Mouse (Mus musculus): ENCODE measurements at regions not wholly inside any gene's neighbourhood (a gene's known extent, or its start where the extent isn't known, plus 50 kb on each side); places are given as distances from the start of the nearest gene placed in this dataset.

GRCm38 (mm10) chr13:59229111-59229541 lies 355.9 kb downstream of the Agtpbp1 start:
- no peak for DNase-seq (ENCODE audit: low spot score in 2 of 2)

GRCm38 (mm10) chr13:59228059-59228830 lies 356.8 kb downstream of the Agtpbp1 start:
- no peak for DNase-seq (ENCODE audit: low spot score in 2 of 2)

DNA sequence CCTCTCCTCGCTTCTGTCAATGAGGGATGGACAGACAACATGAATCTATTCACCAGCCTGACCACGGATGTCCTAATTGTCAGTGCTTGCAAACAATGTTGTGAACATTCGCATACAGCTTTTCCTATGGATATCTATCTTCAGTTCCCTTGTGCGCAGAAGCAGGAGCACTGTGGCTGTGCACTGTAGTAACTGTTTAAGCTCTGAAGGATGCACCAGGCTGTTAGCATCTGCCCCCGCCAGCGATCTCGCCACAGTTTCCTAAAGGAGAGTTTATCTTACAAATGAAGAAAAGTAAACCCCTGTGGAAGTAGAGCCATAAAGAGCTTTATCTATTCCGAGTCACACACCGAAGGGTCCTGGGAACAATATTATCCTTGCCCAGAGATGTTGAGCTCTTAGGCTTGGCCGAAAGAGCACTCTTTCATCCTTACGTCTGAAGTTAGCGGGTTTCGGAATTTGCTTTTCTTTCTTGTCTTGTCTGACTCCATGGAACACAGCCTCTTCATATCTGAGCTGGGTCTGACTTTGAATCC lies 357.4 kb downstream of the Agtpbp1 start:
- DNase-seq (ENCODE audit: low spot score in 2 of 2) = no peak

DNA sequence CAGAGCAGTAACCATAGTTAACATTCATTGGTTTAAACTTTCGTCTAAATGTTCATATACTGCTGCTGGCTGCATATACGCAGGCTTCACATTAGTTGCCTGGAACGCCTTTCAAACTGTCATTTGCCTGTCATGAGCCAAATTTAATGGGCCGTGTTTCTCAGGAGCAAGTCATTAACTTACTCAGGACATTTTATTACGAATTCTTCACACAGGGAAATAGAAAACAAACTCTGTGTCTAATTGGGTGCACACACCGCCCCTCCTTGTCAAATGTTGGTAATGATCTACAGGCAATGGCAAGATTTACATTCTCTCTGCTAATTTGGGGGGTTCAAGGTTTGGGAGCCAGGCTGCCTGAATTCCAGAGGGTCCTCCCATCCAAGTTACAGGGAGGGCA lies 364.4 kb downstream of the Agtpbp1 start:
- DNase-seq (ENCODE audit: low spot score in 2 of 2) = no peak

GRCm38 (mm10) chr13:59220156-59220555 lies 364.9 kb downstream of the Agtpbp1 start:
- no peak for DNase-seq (ENCODE audit: low spot score in 2 of 2)

GRCm38 (mm10) chr13:59216686-59217298 lies 368.2 kb downstream of the Agtpbp1 start:
- no peak for DNase-seq (ENCODE audit: low spot score in 2 of 2)

DNA sequence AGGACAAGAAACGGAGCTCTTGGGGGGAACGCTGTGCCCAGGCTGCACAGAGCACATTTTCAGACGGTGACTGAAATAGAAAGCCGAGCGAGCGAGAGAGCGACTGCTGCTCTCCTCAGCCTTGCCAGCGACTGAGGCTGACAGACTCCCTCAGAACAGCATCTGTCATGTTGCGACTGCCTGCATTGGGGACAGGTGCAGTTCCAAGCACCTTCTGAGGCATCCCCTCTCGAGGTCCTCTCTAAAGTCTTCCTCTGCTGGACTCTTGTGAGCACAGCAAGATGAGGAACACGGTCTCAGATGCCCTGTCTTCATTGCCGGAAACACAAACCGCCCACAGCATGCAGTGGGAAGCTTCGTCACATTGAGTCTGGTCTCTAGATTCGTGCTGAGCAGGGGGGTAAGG lies 372.7 kb downstream of the Agtpbp1 start:
- peak; percentile 39 to 53 for DNase-seq (ENCODE audit: low spot score in 2 of 2)

DNA sequence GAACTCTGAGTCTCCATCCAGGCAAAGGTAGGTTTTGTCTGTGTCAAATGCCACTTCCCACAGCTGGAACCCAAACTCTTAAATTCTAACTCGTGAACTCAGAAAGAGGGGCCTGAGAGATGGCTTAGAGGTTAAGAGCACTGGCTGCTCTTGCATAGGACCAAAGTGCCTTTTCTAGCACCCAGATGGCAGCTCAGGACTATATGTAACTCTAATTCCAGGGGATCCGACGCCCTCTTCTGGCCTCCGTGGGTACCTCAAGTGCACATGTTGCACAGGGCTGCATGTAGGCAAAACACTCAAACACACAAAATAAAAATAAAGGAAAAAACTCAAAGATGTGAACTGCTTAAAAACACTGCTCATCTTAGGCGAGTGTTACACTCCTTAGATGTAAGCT lies 374.2 kb downstream of the Agtpbp1 start:
- DNase-seq (ENCODE audit: low spot score in 2 of 2) = no peak

DNA sequence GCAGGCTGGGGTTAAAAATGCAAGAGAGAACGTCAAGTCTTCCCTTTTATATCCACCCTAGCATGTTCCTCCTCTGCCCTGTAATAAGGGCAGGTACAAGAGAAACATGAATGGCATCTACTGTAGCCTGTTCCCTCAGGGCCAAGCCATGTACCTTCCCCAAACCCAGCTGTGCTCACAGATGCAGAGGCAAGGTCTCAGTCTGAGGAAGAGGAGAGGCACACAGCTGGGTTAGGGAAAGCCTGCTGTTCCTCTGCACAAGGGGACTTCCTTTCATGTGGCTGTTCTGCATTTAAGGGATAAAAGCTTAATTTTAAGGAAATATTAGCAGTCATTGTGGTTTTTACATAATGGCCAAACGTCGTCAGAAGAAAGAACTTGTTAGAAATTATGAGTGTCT lies 378.8 kb downstream of the Agtpbp1 start:
- DNase-seq (ENCODE audit: low spot score in 2 of 2) = no peak

DNA sequence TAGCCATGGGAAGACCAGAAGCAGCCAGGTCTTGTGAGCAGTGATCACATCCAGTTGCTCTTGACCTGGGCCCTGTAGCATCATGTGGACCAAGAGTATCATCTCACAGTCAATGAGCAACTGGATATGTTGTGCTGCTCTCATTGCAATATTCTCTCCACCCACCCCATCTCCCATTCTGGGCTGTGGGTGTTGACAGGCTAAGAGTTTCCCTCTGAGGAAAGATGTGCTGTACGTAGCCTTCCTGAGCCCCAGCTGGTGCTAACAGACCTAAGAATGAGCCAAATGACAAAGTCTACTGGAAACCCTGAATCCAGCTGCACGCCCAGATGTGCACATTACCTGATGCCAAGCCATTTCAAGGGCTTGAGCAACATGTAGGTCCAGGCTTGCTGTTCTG lies 380.5 kb downstream of the Agtpbp1 start:
- no peak for DNase-seq (ENCODE audit: low spot score in 2 of 2)

DNA sequence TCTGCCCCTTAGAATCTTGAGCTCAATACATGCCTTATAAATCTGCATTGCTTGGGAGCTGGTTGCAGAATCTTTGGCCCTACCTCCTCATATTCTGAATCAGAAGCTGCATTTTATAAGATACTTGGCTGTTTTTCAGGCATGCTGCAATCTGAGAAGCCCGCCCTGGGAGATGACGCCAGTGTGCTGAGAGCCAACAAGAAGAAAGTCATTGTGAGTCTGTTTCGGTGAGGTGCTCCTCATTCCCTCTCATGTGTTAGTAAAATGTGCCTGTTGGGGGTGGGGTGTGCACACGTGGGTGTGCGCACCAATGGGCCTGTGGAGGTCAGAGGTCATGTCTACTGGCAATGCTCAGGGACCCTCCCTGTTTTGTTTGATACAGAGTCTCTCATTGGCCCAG lies 388.7 kb downstream of the Agtpbp1 start:
- DNase-seq (ENCODE audit: low spot score in 2 of 2) = no peak

DNA sequence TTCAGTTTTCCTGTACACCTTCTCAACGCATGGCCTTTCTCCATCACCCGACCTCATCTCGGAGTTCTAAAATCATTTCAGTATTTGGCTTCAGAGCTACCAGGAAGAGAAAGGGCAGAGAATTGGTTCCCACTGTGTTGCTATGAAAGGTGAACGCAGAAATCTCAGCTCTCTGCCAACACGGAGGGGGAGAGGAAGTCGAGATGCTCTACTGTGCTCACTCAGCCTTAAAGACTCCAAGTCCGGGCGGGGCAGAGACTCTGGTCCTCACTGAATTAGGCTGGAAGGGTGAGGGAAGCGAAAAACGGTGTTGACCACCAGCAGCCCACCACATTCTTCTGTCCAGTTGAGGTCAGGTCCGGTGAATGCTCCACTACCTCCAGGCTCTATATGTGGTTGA lies 382.1 kb downstream of the Ntrk2 start:
- DNase-seq (ENCODE audit: low spot score in 2 of 2) = no peak

All from frontal cortex, postnatal 10 days (tissue).